Mouse (Mus musculus) left cerebral cortex, postnatal 10 days (tissue): ENCODE measurements at regions not wholly inside any gene's neighbourhood (a gene's known extent, or its start where the extent isn't known, plus 50 kb on each side); places are given as distances from the start of the nearest gene placed in this dataset.
A peak's percentile ranks its signal among the peaks of the same experiment; 100 is the strongest.

Experiments used
- DNase-seq, 2 experiments: peaks; one replicate each; pipeline ENCODE4 v3.0.0; 2021 to 2022; ENCODE audit warnings: low spot score in 2 of 2, mixed read lengths in 1 of 2; ENCODE audit errors: extremely low spot score in 1 of 2
- intact Hi-C: fragments of 180-260 bp; cut with DNase I; formaldehyde crosslinking; loops from one replicate; pipeline ENCODE4 v1.15.1; 2025

- intact Hi-C loops, result no loop called here
- DNase-seq, result peak; percentile 27 to 40
These were observed 109.8 kb upstream of the Ccn2 start for GRCm38 (mm10) chr10:24485461-24485860.

DNA sequence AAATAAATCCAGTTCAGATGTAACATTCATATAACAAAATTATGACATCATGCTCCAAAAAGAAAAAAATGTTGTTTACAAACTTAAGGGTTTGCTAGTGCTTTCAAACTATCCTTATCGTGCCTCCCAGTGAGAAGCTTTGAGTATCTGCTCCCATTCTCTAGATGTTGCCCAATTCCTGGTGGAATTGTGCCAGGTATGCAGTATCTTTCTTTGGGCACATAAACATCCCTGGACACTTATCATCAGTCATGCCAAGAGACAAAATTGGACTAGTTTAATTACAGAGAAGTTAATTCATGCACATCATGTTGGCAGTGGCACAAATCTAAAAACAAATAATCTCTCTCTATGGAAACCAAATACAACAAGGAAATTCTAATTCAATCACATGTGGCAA is 109.0 kb upstream of the Ccn2 start:
- intact Hi-C loops, result no loop called here
- DNase-seq, result peak in 1 of 2 experiments; percentile 31

DNA sequence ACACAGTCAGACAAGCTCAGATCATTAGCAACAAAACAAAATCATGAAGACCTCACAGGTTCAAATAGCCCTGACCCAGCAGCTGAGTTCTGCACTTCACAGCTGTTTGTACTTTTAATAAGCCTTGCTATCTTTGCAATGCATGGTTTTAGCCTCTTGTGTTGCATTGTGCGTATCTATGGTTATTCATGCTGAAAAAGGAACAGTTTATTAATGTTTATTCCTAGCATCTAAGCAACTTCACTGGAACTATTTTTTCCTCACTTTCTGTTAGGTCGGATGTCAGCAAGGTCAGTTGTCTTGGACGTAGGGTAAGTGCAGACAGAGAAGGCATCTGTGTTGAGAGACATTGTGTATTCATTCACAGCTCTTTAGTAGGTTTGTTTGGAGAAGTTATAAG is 107.3 kb upstream of the Ccn2 start:
- DNase-seq, result no peak
- intact Hi-C loops, result no loop called here

- intact Hi-C loops, result no loop called here
- no peak for DNase-seq
These were observed 104.8 kb upstream of the Ccn2 start for GRCm38 (mm10) chr10:24490432-24490831.

GRCm38 (mm10) chr10:24491848-24492247 is 103.4 kb upstream of the Ccn2 start:
- DNase-seq, result no peak
- intact Hi-C loops, result no loop called here

DNA sequence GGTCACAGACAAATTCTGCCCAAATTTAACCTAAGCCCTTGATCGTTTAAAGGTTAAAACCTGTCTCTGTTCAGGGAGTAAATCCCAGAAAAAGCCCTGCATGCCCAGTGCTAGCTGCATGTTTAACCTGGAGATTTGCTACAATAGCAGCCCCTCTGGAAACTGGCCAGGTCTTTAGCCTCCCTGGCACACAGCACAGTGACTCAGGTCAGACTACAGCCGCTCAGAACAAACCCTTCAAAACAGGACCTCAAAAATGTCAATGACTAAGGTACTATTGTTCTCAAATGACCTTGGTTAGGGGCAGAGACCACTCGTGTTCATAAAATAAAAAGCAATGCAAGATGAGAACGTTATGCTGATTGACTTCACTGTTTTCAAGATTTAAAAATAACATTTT is 101.8 kb upstream of the Ccn2 start:
- DNase-seq, result peak in 1 of 2 experiments; percentile 53
- intact Hi-C loops, result no loop called here

GRCm38 (mm10) chr10:24493936-24494335 is 101.3 kb upstream of the Ccn2 start:
- intact Hi-C loops, result no loop called here
- DNase-seq, result peak in 1 of 2 experiments; percentile 58

- no peak for DNase-seq
- intact Hi-C loops, result no loop called here
These were observed 75.3 kb upstream of the Ccn2 start for GRCm38 (mm10) chr10:24519795-24520512.

DNA sequence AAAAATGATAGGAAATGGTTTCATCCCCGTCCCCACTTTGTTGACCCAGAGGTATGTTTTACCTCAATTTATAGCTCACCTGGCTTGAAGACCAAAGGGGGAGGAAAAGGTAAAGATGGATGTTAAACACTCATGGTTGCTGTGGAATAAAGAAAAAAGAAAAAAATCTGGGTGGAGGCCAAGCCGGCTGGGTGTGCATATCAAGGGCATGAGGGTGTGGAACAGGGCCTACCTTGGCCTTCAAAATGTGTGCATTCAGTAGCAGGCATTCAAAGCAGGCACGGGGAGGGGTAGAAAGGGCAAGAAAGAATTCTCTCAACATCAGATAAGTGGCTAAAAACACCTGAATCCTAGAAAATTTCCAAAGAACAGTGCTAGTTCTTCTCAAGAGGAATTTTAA is 74.7 kb upstream of the Ccn2 start:
- no peak for DNase-seq
- intact Hi-C loops, result no loop called here

GRCm38 (mm10) chr10:24532776-24533175 is 62.5 kb upstream of the Ccn2 start:
- intact Hi-C loops, result no loop called here
- DNase-seq, result no peak

GRCm38 (mm10) chr10:24534901-24535300 is 60.3 kb upstream of the Ccn2 start:
- intact Hi-C loops, result no loop called here

GRCm38 (mm10) chr10:24535461-24535860 is 59.8 kb upstream of the Ccn2 start:
- DNase-seq, result no peak
- intact Hi-C loops, result no loop called here

More at GRCm38 (mm10) chr10:24534901-24535300, 60.3 kb upstream of the Ccn2 start:
- DNase-seq, result peak in 1 of 2 experiments; percentile 26

GRCm38 (mm10) chr10:24541990-24542389 is 53.3 kb upstream of the Ccn2 start:
- intact Hi-C loops, result no loop called here
- DNase-seq, result no peak
